Mouse (Mus musculus) CH12.LX (cell line): ENCODE results near the gene Nprl3. TPM values are rescaled to one million over a fixed set of nuclear protein-coding genes. Genes with fewer than 3 reads are reported as not detected.

Experiments
- DNase-seq: peaks from one replicate; pipeline ENCODE4 v3.0.0-alpha.2; 2013; ENCODE audit errors: extremely low read depth
- H3K27ac ChIP-seq: 2 replicates; pipeline ENCODE4 v1.5.1; 2012; ENCODE audit warnings: low read depth, mild to moderate bottlenecking, control low read depth, moderate library complexity; ENCODE audit not compliant: insufficient read depth
- H3K27me3 ChIP-seq: replicated peaks from 2 replicates; pipeline ENCODE3; 2012; ENCODE audit warnings: inconsistent platforms
- H3K36me3 ChIP-seq, 2 experiments: replicated peaks in 1 of 2; 2 replicates each; pipeline versions ENCODE3 to v1.6.1; 2012; ENCODE audit warnings: inconsistent platforms in 1 of 2, low read length in 1 of 2, mild to moderate bottlenecking in 1 of 2, mixed read lengths in 1 of 2, moderate library complexity in 1 of 2; ENCODE audit not compliant: control insufficient read depth in 1 of 2, insufficient read depth in 1 of 2
- H3K4me1 ChIP-seq, 2 experiments: 2 replicates each; pipeline ENCODE4 v1.6.1; 2012; ENCODE audit warnings: inconsistent platforms in 1 of 2, moderate library complexity in 1 of 2; ENCODE audit not compliant: insufficient read depth in 2 of 2, control insufficient read depth in 1 of 2
- H3K4me2 ChIP-seq: 2 replicates; pipeline ENCODE4 v1.6.1; 2012; ENCODE audit warnings: low read depth, mild to moderate bottlenecking, control low read depth; ENCODE audit not compliant: poor library complexity, insufficient read depth, severe bottlenecking
- H3K4me3 ChIP-seq, 3 experiments: fragments of 150-350 bp in 1 of 3; sonication (generic) in 1 of 3; replicated peaks in 1 of 3; 2 replicates each; pipeline versions ENCODE3 to v1.5.1; 2011 to 2012; ENCODE audit warnings: low read depth in 2 of 3, low read length in 2 of 3, mild to moderate bottlenecking in 2 of 3, moderate library complexity in 2 of 3, control low read depth in 1 of 3, improper control_type of control experiment in 1 of 3, inconsistent platforms in 1 of 3, mixed read lengths in 1 of 3; ENCODE audit not compliant: poor library complexity in 1 of 3
- H3K79me2 ChIP-seq: replicated peaks from 2 replicates; pipeline ENCODE4 v1.6.1; 2012; ENCODE audit warnings: mild to moderate bottlenecking, moderate library complexity; ENCODE audit not compliant: control insufficient read depth, poor library complexity, insufficient read depth, severe bottlenecking; ENCODE audit errors: extremely low read depth
- H3K9ac ChIP-seq: 2 replicates; pipeline ENCODE4 v1.6.1; 2012; ENCODE audit warnings: low read depth, mild to moderate bottlenecking, control low read depth, moderate library complexity; ENCODE audit not compliant: insufficient read depth
- H3K9me3 ChIP-seq: replicated peaks from 2 replicates; pipeline ENCODE3; 2012; ENCODE audit warnings: low read length, inconsistent platforms, mixed read lengths
- CHD1 ChIP-seq: IDR thresholded peaks from 2 replicates; pipeline ENCODE4 v1.6.1; 2012; ENCODE audit warnings: low read depth, low read length, improper control_type of control experiment, inconsistent platforms
- CTCF ChIP-seq, 2 experiments: IDR thresholded peaks in 1 of 2; conservative IDR thresholded peaks in 1 of 2; 2 replicates each; pipeline ENCODE4 v1.5.1; 2011 to 2012; ENCODE audit warnings: low read depth in 2 of 2, low read length in 2 of 2, improper control_type of control experiment in 1 of 2, inconsistent platforms in 1 of 2, mild to moderate bottlenecking in 1 of 2, moderate library complexity in 1 of 2
- E2F4 ChIP-seq: IDR thresholded peaks from 2 replicates; pipeline ENCODE4 v1.6.1; 2011; ENCODE audit warnings: low read depth, low read length, improper control_type of control experiment; ENCODE audit not compliant: insufficient replicate concordance
- ELF1 ChIP-seq: IDR thresholded peaks from 2 replicates; pipeline ENCODE4 v1.6.1; 2014; ENCODE audit warnings: low read depth, mild to moderate bottlenecking, inconsistent platforms, low read length, improper control_type of control experiment
- ETS1 ChIP-seq: conservative IDR thresholded peaks from 2 replicates; pipeline ENCODE4 v1.6.1; 2012; ENCODE audit warnings: low read depth, mild to moderate bottlenecking, inconsistent platforms, low read length, improper control_type of control experiment, moderate library complexity
- JUN ChIP-seq: IDR thresholded peaks from 2 replicates; pipeline ENCODE4 v1.6.1; 2011; ENCODE audit warnings: low read depth, mild to moderate bottlenecking, low read length, improper control_type of control experiment, moderate library complexity; ENCODE audit not compliant: insufficient read depth
- JUND ChIP-seq: conservative IDR thresholded peaks from 2 replicates; pipeline ENCODE4 v1.6.1; 2011; ENCODE audit warnings: low read depth, low read length, improper control_type of control experiment
- KAT2A ChIP-seq: IDR thresholded peaks from 2 replicates; pipeline ENCODE4 v1.6.1; 2012; ENCODE audit warnings: low read length, improper control_type of control experiment, inconsistent platforms; ENCODE audit not compliant: insufficient replicate concordance
- MAFK ChIP-seq: IDR thresholded peaks from 2 replicates; pipeline ENCODE4 v1.6.1; 2011; ENCODE audit warnings: low read length, improper control_type of control experiment; ENCODE audit not compliant: insufficient replicate concordance
- MAZ ChIP-seq: IDR thresholded peaks from 2 replicates; pipeline ENCODE4 v1.6.1; 2012; ENCODE audit warnings: low read depth, mild to moderate bottlenecking, inconsistent platforms, low read length, improper control_type of control experiment, moderate library complexity
- MXI1 ChIP-seq: IDR thresholded peaks from 2 replicates; pipeline ENCODE4 v1.6.1; 2011; ENCODE audit warnings: mild to moderate bottlenecking, low read depth, low read length, improper control_type of control experiment
- MYC ChIP-seq: IDR thresholded peaks from 2 replicates; pipeline ENCODE4 v1.6.1; 2011; ENCODE audit warnings: low read depth, mild to moderate bottlenecking, improper control_type of control experiment, low read length
- NELFE ChIP-seq: IDR thresholded peaks from 2 replicates; pipeline ENCODE4 v1.6.1; 2011; ENCODE audit warnings: low read depth, low read length, improper control_type of control experiment
- POLR2A ChIP-seq: IDR thresholded peaks from 2 replicates; pipeline ENCODE4 v1.6.1; 2011; ENCODE audit warnings: low read depth, mild to moderate bottlenecking, improper control_type of control experiment, low read length
- POLR2AphosphoS2 ChIP-seq: IDR thresholded peaks from 2 replicates; pipeline ENCODE4 v1.6.1; 2011; ENCODE audit warnings: low read depth, low read length, improper control_type of control experiment
- SIN3A ChIP-seq: IDR thresholded peaks from 2 replicates; pipeline ENCODE4 v1.6.1; 2012; ENCODE audit warnings: low read length, improper control_type of control experiment, inconsistent platforms
- SMC3 ChIP-seq: IDR thresholded peaks from 2 replicates; pipeline ENCODE4 v1.6.1; 2011; ENCODE audit warnings: low read depth, low read length, improper control_type of control experiment
- TBP ChIP-seq: conservative IDR thresholded peaks from 2 replicates; pipeline ENCODE4 v1.6.1; 2011; ENCODE audit warnings: low read depth, low read length, improper control_type of control experiment
- USF2 ChIP-seq: conservative IDR thresholded peaks from 2 replicates; pipeline ENCODE4 v1.6.1; 2011; ENCODE audit warnings: low read depth, low read length, improper control_type of control experiment
- ZC3H11A ChIP-seq: IDR thresholded peaks from 2 replicates; pipeline ENCODE4 v1.6.1; 2012; ENCODE audit warnings: low read depth, mild to moderate bottlenecking, inconsistent platforms, low read length, improper control_type of control experiment
- ZKSCAN1 ChIP-seq: IDR thresholded peaks from 2 replicates; pipeline ENCODE4 v1.6.1; 2012; ENCODE audit warnings: low read depth, inconsistent platforms, low read length, improper control_type of control experiment, borderline replicate concordance
- dilution Hi-C: fragments of 300-500 bp; cut with MboI; formaldehyde crosslinking; loops from 2 replicates; pipeline ENCODE4 v1.14.3; 2020; ENCODE audit warnings: low sequenced_read_pairs; ENCODE audit not compliant: extremely low pct_unique_long_range_greater_than_20kb, extremely low pct_ligation_motif_present
- in situ Hi-C: fragments of 300-500 bp; cut with MboI; formaldehyde crosslinking; loops from 3 replicates; pipeline ENCODE4 v1.14.3; 2019; ENCODE audit warnings: low sequenced_read_pairs, low pct_ligation_motif_present, low pct_unique_long_range_greater_than_20kb, mixed read lengths
- polyA plus RNA-seq: library from polyadenylated mRNA; unstranded; fragments of >175 nt; gene quantifications from 2 replicates; pipeline ENCODE4 v1.2.1, GENCODE M21; 2012; ENCODE audit warnings: low read depth; ENCODE audit not compliant: insufficient read length
- total RNA-seq, 2 experiments: library from RNA; depleted of rRNA; stranded (reverse); fragments of 300-350 nt in 1 of 2; fragments of >200 nt in 1 of 2; gene quantifications; 2 replicates each; pipeline ENCODE4 v1.2.3; 2012 to 2014

The Nprl3 gene
- total and polyA plus RNA-seq, 3 experiments = 47.9 to 79.8 (median 51.7) TPM

- peak; percentile 67; the same call in 1 of the 2 replicates for TF ChIP-seq MXI1
- no peak for TF ChIP-seq ZC3H11A
- TF ChIP-seq ELF1 = peak; percentile 14; the same call in 1 of the 2 replicates
- TF ChIP-seq SIN3A = no peak; the same call in 1 of the 2 replicates
- TF ChIP-seq POLR2A = no peak
- TF ChIP-seq ZKSCAN1 = no peak
These were observed 3.7 kb upstream of the Nprl3 start (continued) for GRCm38 (mm10) chr11:32271178-32271577.

GRCm38 (mm10) chr11:32268952-32269351 lies 1.4 kb upstream of the Nprl3 start:
- peaks cover 12% of the 10 kb centered on the region for H3K79me2 ChIP-seq
- H3K4me2 ChIP-seq = no peak overlapping the region
- no peak overlapping the region for H3K27ac ChIP-seq
- no peaks in the 10 kb centered on the region for H3K27me3 ChIP-seq
- dilution Hi-C loops = no loop called here
- no peak for TF ChIP-seq POLR2A
- no peak for TF ChIP-seq USF2
- TF ChIP-seq MAFK = no peak
- TF ChIP-seq ZKSCAN1 = no peak
- TF ChIP-seq SIN3A = no peak
- TF ChIP-seq TBP = no peak
- TF ChIP-seq MAZ = no peak
- TF ChIP-seq E2F4 = no peak
- TF ChIP-seq SMC3 = no peak
- no peak for TF ChIP-seq JUN
- TF ChIP-seq ETS1 = no peak
- no peak for TF ChIP-seq MYC
- no peak for TF ChIP-seq CTCF (conservative IDR thresholded peaks at IDR 0.05 in 1 of 2, IDR thresholded peaks at IDR 0.05 in 1 of 2; ENCODE audit: low read depth in 2 of 2, low read length in 2 of 2)
- TF ChIP-seq POLR2AphosphoS2 = no peak
- no peak for TF ChIP-seq KAT2A
- TF ChIP-seq NELFE = no peak
- TF ChIP-seq, all 38 proteins: peak for 0
- no peak for DNase-seq
- H3K4me3 ChIP-seq = no peak overlapping the region
- no peak overlapping the region for H3K9ac ChIP-seq
- peaks cover 0 to 11% of the 10 kb centered on the region in 2 experiments for H3K36me3 ChIP-seq
- H3K9me3 ChIP-seq = no peaks in the 10 kb centered on the region
- in situ Hi-C loops = no loop called here
- peaks cover 17 to 49% of the 10 kb centered on the region in 2 experiments for H3K4me1 ChIP-seq

- H3K4me1 ChIP-seq = peaks cover 17 to 58% of the 10 kb centered on the region in 2 experiments
- no peak overlapping the region for H3K27ac ChIP-seq
- H3K36me3 ChIP-seq = peaks cover under 1 to 20% of the 10 kb centered on the region in 2 experiments
- peak overlapping the region; percentile 5 to 82 (median 54) for H3K4me3 ChIP-seq
- in situ Hi-C loops = no loop called here
- no peaks in the 10 kb centered on the region for H3K27me3 ChIP-seq
- H3K79me2 ChIP-seq = peaks cover 12% of the 10 kb centered on the region
- no peaks in the 10 kb centered on the region for H3K9me3 ChIP-seq
- DNase-seq = no peak
- dilution Hi-C loops = no loop called here
- peak overlapping the region; percentile 40 for H3K4me2 ChIP-seq
- peak overlapping the region; percentile 53 for H3K9ac ChIP-seq
- 0 out of 2 replicates have a peak, but pooled peaks have one; percentile 72 for TF ChIP-seq MAZ
- no peak for TF ChIP-seq CHD1
- no peak for TF ChIP-seq JUND
- no peak for TF ChIP-seq POLR2AphosphoS2
- TF ChIP-seq MXI1 = no peak
- no peak for TF ChIP-seq E2F4
- TF ChIP-seq, all 38 proteins: peak for 1
These were observed 457 bp upstream of the Nprl3 start for GRCm38 (mm10) chr11:32267964-32268363.
